Mouse (Mus musculus) heart, postnatal 25 days (tissue): ENCODE results near the gene Rgs12. TPM values are rescaled to one million over a fixed set of nuclear protein-coding genes. Genes with fewer than 3 reads are reported as not detected.

Source experiments
- DNase-seq: peaks from one replicate; pipeline ENCODE4 v3.0.0; 2022; ENCODE audit warnings: low spot score
- intact Hi-C: fragments of 180-260 bp; cut with DNase I; formaldehyde crosslinking; loops from one replicate; pipeline ENCODE4 v1.15.1; 2025
- microRNA-seq: library from miRNA; unstranded; fragments of <30 nt; microRNA quantifications from one replicate; pipeline ENCODE4 v1.2.0, GENCODE M21; 2022
- total RNA-seq, 2 experiments: library from RNA; stranded (reverse); gene quantifications; 2 replicates each; pipeline ENCODE4 v1.2.3; 2021

Rgs12 gene
- total RNA-seq, 2 experiments from 2014 or later, result 16.0 to 16.2 TPM

DNA sequence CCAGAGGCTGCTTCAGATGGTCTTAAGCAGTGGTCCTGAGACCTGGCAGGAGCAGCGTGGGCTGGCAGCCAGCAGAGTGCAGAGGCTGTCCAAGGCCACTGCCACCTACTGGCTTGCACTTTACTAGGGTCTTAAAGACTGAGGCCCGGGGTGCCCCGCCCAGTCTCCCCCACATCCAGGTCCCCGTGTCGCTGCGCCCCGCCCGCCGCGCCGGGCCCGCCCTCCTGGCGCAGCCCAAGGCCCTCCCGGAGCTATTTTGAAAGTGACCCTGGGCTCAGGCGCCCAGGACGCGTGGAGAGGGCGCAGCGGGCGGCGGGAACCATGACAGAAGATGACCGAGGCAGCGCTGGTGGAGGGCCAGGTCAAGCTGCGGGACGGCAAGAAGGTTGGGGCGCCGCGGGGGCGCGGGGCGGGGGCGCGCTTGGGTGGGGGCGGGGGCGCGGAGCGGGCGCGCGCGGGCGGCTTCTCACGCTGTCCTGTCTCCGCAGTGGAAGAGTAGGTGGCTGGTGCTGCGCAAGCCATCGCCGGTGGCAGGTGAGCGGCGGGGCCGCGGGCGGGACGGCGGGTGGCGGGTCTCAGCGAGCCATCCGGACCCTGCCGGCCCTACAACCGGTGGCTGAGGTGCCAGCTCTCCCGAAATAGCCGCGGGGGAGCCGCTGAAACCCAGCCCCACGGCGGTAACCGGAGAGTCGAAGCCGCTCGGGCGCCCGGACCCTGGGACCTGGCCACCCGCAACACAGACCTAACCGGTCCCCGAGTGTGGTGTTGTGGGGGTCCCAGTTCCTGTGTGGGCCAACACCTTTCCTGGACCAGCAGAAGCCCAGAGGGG is 107.6 kb downstream of the Rgs12 start, which contains the start of gene Dok7:
Gene Dok7, plus strand, starts transcription at position 163 of the 829 bp plus-strand sequence.
- intact Hi-C loops, result no loop called here
- DNase-seq, result peak; percentile 54

DNA sequence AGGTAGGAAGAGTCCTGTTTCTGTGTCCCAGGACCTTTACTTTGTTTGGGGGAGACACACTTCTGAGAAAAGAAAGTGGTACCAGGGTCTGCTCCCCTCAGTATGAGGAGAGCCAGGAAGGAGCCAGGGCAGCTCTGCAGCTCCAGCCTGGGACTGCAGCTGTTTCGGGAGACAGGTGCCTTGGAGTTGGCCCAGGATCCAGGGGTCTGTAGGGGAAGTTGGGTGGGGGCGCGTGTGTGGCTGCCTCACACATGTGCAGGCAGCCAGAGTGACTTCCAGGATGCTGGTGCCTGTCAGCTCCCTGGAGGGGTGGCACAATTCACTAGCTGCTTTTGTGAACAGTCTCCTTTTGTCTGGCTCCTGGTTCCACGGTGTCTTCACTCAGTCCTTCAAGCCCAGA is 108.3 kb downstream of the Rgs12 start:
- intact Hi-C loops, result no loop called here
- DNase-seq, result no peak

DNA sequence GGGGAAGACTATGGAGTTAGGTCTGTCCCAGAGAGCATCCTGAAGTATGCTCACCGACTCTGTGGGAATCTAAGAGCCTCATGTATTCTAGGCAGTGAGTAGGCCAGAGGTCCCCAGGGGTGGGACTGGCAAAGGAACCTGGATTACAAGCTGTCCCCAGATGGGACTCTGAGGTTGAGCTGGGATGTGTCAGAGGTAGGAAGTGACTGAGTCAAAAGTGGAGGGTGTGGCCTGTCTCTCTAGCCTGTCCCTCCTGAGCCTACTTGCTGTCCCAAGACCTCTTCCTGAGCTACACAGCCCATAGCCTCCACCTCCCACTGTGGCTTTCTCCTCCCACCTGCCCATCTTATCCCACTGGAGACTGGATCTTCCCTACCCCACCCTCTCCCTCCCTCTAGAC is 109.0 kb downstream of the Rgs12 start:
- DNase-seq, result no peak
- intact Hi-C loops, result no loop called here

DNA sequence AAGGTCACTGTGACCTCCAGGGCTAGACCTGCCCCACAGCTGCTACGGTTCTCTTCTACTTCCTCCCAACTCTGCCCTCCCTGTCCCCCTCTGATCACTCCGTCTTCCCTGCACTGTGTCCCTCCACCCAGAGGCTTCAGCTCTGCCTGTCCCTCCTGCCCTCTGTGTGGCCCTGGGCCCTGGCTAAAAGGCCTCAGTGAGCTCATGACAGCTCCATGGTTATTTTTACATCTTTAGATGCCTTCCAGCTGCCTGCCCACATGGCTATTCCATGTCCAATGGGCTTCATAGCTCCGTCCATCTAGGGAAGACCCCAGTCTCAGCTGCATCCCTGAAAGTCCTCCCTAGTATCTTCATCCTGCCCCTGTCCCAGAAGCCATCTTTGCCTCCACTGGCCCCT is 110.9 kb downstream of the Rgs12 start:
- no peak for DNase-seq
- intact Hi-C loops, result no loop called here

DNA sequence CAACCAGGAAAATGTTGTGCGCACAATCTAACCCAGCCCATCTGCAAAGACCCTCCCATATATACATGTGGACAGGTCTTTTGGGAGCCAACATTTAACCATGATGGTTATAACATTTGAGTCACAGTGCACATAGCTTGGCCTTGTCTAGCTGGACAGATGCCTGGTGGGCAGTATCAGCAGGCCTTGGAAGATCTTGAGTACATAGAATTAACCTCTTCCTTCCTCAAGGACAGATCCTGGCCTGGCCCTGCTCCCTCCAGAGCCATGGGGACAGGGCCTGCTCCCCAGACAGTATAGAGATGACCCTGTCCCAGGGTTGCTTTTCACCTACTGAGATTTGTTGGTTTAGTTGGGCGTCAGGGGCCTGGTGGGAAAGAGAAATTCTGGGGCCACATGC is 120.6 kb downstream of the Rgs12 start:
- intact Hi-C loops, result no loop called here
- no peak for DNase-seq

DNA sequence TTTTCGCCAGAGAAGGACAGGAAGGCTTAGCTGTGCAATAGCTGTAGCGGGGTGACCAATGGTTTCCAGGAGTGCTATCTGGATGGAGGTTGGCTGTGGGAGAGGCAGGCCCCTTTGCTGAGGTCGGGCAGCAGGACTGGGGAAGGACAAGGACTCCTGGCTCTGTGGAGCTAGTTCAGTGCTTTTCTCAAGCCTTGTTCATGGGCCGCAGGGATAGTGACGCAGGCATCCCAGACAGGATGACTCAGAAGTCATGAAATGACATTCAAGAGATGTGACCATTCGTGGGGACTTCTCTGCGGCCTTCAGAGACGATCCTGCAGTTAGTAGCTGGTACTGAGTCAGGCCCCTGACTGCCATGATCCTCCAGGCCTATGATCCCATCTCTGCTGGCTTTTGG is 121.1 kb downstream of the Rgs12 start:
- no peak for DNase-seq

DNA sequence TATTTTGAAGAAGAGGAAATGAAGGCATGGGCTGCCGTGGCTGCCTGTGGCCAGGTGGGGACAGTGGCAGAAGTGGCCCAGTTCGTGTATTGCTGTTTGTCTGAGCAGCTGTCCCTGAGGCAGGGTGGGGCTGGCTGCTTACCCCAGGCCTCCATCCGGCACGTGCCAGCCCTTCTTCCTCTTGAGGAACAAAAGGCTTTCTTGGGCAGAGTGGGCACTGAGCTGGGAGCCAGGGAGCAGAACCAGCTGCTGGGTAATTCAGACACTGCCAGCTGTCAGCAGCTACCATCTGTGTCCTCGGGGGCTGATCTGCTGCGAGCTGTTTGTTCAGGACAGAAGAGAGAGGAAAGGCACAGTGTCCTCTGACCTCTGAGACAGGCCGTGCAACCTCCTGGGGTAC is 121.7 kb downstream of the Rgs12 start:
- no peak for DNase-seq
- intact Hi-C loops, result no loop called here

More for the DNA sequence above, 121.1 kb downstream of the Rgs12 start:
- intact Hi-C loops, result no loop called here

DNA sequence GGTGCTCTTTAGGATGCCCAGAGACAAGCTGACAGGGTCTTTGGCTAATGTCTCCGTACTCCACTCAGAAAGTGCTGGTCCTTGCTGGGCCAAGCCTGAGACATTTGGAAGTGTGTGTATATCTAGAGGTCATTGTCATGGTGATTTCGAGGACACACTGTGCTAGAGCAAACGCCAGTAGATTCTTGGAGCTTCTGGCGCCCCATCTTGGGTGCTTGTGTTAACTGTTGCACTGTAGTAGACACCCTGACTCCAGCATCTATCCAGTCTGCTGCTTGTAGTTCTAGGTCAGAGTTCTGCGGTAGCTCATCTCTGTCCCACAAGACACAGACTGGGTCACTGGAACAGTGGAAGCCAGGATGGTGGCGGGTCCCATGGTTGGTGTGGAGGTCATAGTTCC is 122.6 kb downstream of the Rgs12 start:
- no peak for DNase-seq
- intact Hi-C loops, result no loop called here

DNA sequence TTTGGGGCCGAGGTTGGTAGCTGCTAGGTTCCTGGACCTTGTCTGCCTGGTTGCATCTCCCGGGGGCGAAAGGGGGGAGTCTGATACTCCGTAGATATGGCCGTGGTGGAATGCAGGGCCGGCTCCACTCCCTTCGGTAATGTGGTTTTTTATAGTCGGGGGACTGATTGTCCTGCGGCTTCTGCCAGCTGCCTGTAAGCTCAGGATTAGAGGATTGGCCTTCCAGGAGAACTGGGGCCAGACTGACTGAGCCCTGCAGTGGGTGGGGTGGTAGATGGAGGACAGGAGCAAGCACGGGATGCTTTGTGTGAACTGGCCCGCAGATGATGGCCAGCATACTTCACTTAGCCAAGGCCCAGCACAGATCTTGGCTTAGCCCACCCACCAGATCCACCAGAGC is 124.0 kb downstream of the Rgs12 start:
- intact Hi-C loops, result no loop called here
- DNase-seq, result no peak

DNA sequence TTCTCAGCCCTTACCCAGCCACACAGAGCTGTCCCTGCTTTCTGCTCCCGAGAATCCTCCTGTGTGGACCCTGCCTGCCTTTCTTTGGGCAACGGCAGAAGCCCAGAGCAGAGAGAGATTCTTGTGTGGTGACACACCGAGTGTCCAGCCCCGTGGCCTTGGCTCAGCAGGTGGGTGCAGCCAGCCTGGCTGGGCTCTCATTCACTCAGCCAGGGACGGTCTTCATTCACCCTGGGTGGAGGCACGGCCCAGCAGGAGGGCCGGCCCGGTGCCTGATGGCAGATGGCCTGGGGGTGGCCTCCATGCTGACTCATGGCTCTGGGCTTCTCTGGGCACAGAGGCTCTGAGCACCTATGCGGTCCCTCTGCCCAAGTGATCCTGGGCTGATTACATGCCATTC is 124.7 kb downstream of the Rgs12 start:
- DNase-seq, result no peak
- intact Hi-C loops, result no loop called here

DNA sequence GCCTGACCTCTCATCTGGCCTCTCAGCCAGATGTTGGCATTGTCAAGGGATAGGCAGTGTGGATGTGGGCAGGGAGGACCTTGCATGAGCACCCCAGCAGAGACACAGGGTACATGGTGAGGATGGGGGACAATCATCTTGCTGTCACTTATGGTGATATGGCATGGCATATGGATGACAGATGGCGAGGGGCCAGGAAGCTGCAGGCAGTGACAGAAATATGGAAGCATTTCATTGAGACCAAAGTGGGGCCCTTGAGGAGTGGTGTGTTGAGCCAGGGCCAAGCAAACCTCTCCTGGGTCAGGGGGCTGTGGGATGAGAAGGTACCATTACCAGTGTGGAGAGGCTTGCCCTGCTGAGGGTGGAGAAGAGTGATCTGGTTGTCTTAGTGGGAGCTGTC is 127.1 kb downstream of the Rgs12 start:
- DNase-seq, result no peak
- intact Hi-C loops, result no loop called here

DNA sequence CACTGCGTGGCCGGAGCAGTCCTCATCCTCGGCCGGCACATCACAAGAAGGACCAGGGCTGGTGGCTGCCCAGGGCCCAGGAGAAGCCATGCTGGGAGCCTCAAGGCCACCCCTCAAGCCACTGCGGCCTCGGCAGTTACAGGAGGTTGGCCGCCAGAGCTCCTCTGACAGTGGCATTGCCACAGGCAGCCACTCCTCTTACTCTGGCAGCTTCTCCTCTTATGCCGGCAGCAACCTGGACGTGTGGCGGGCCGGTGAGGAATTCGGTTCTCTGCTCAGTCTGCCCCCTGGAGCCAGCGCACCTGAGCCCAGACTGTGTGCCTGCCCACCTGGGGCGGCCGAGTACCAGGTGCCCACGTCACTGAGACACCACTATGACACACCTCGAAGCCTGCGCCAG is 129.9 kb downstream of the Rgs12 start:
- DNase-seq, result no peak
- intact Hi-C loops, result no loop called here

DNA sequence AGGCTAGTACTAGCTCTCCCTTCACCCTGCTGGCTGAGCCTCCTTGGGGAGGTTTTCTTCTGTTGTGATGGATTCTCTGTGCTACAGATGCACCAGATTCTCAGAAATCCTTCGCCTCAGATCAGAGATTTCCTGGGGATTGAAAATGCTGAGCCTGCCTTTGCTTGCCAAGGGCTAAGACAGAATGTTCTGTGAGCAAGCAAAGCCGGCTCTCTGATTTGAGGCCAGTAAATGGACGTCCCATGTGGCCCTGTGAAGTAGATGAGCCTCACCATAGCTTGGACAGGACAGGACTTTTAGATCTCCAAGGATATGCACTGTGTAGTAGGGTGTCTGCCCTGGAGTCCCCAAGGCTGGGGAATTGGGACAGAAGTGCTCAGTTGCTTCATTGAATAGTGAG is 135.7 kb downstream of the Rgs12 start:
- DNase-seq, result no peak
- intact Hi-C loops, result loop anchor here (5.0 kb wide), 1 partner anchor 33 kb away; no protein-coding TSS in a partner anchor

DNA sequence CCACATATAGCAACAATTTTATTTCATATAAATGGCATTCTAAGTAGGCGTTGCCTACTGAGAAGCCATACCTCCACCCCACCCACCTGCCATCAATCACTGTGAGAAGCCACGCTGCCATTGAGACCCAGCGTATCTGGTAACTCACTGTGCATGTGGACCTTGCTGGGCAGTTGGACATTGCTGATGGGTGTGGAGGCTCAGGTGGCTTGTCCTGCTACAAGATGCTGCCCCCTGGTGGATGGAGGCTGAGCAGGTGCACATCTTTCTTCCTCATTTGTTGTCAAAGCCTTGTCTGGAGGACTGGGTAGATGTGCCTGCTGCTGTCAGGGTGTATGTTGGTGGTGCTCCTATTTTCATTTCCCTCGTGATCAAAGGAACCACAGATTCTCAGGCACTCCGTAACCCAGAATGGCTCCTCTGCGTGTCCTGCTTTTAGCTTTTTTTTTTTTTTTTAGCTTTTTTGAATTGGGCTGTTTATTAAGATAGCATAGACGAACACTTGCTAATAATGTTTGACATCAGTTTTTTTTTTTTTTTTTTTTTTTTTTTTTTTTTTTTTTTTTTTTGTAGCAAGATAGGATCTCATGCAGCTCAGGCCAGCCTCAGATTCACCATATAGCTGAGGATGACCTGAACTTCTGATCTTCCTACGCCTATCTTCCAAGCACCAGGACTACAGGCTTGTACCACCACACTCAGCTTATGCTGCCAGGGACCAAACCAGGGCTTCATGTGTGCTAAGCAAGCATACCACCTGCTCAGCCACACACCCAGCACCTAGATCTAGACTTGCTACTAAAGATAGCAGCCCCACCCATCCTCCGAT is 139.8 kb downstream of the Rgs12 start:
- no peak for DNase-seq
- intact Hi-C loops, result loop anchor here (5.0 kb wide), 1 partner anchor 37 kb away; no protein-coding TSS in a partner anchor

Small RNA genes within 50 kb of the gene (microRNA-seq; reads per million reads assigned to microRNA genes)
- gene Mir3097, result 6.1 reads per million, percentile 17 among the genes with 10 or more reads in this experiment

Other genes with a start within 250 kb of the Rgs12 start
- gene Htt, start 187.7 kb upstream of the Rgs12 start, total RNA-seq, result 10 to 100 TPM; 12.7 to 12.9 TPM
- under 1 TPM; 0.52 to 0.61 TPM for gene Msantd1, start 41.4 kb upstream of the Rgs12 start, total RNA-seq
- gene Hgfac, start 92.1 kb downstream of the Rgs12 start, total RNA-seq, result under 1 TPM; 0.34 TPM
- 10 to 100 TPM; 34.5 to 43.8 TPM for gene Dok7, start 107.3 kb downstream of the Rgs12 start, total RNA-seq
- gene Lrpap1, start 156.3 kb downstream of the Rgs12 start, total RNA-seq, result 10 to 100 TPM; 46.7 to 47.3 TPM